Mouse (Mus musculus) midbrain, embryonic 14.5 days (tissue): ENCODE data around the gene Rnf26. TPM values are rescaled to one million over a fixed set of nuclear protein-coding genes. Genes with fewer than 3 reads are reported as not detected.

Source experiments
- ATAC-seq: fragments of 200-750 bp; cut with Nextera tagmentation; 2 replicates; pipeline ENCODE4 v1.8.0; 2017; ENCODE audit warnings: moderate number of reproducible peaks, moderate library complexity; ENCODE audit not compliant: low FRiP score, low TSS enrichment
- DNase-seq: peaks from one replicate; pipeline ENCODE4 v3.0.0-alpha.2; 2015
- H3K27ac ChIP-seq: fragments of 300-500 bp; sonication (generic); replicated peaks from 2 replicates; pipeline ENCODE4 v1.5.1; 2014; ENCODE audit warnings: mild to moderate bottlenecking, low read depth, low read length, moderate library complexity
- H3K27me3 ChIP-seq: fragments of 300-500 bp; sonication (generic); 2 replicates; pipeline ENCODE4 v1.6.1; 2014; ENCODE audit warnings: low read length, control low read depth, mixed read lengths; ENCODE audit not compliant: control insufficient read depth, insufficient read depth
- H3K36me3 ChIP-seq: fragments of 300-500 bp; sonication (generic); 2 replicates; pipeline ENCODE4 v1.6.1; 2014; ENCODE audit warnings: low read length, control low read depth; ENCODE audit not compliant: control insufficient read depth, insufficient read depth
- H3K4me1 ChIP-seq: fragments of 300-500 bp; sonication (generic); 2 replicates; pipeline ENCODE4 v1.6.1; 2014; ENCODE audit warnings: mild to moderate bottlenecking, antibody characterized with exemption, low read length, control low read depth; ENCODE audit not compliant: control insufficient read depth, insufficient read depth
- H3K4me2 ChIP-seq: fragments of 300-500 bp; sonication (generic); 2 replicates; pipeline ENCODE4 v1.6.1; 2014; ENCODE audit warnings: mild to moderate bottlenecking, low read length, moderate library complexity
- H3K4me3 ChIP-seq: fragments of 300-500 bp; sonication (generic); replicated peaks from 2 replicates; pipeline ENCODE4 v1.5.1; 2014; ENCODE audit warnings: low read depth, low read length
- H3K9ac ChIP-seq: fragments of 300-500 bp; sonication (generic); replicated peaks from 2 replicates; pipeline ENCODE4 v1.6.1; 2014; ENCODE audit warnings: mild to moderate bottlenecking, low read length, moderate library complexity
- H3K9me3 ChIP-seq: fragments of 300-500 bp; sonication (generic); 2 replicates; pipeline ENCODE4 v1.6.1; 2016; ENCODE audit warnings: low read length, control low read depth, mixed read lengths; ENCODE audit not compliant: control insufficient read depth
- WGBS: fragments of 180-500 bp; shearing (Covaris S2); extraction: QIAGEN DNeasy Blood & Tissue Kit; methylation state at CpG from one replicate; pipeline ENCODE4 v1.1.7; 2014; 5-methylcytosine and 5-hydroxymethylcytosine counted together
- polyA plus RNA-seq: library from polyadenylated mRNA; unstranded; fragments of >200 nt; fragmentation: Nextera tagmentation; extraction: Ambion mirVana; gene quantifications from 2 replicates; pipeline ENCODE4 v1.2.1, GENCODE M21; 2014

Rnf26 gene
- polyA plus RNA-seq, 1 experiment from 2014 or later = 29.9 TPM

GRCm38 (mm10) chr9:44088877-44089608 lies 24.3 kb downstream of the Rnf26 start:
- H3K27me3 ChIP-seq = peaks cover 14% of the 10 kb centered on the region
- WGBS = 75% methylated on average over 12 of the region's 12 CpGs
- no peak for ATAC-seq
- H3K9me3 ChIP-seq = no peaks in the 10 kb centered on the region
- no peak overlapping the region for H3K4me2 ChIP-seq
- H3K9ac ChIP-seq = no peak overlapping the region
- H3K27ac ChIP-seq = no peak overlapping the region
- H3K36me3 ChIP-seq = no peaks in the 10 kb centered on the region
- H3K4me3 ChIP-seq = no peak overlapping the region
- H3K4me1 ChIP-seq = peaks cover 7% of the 10 kb centered on the region
- no peak for DNase-seq

- Histone ChIP-seq H3K4me3 (no peak overlapping the region), H3K27ac (no peak overlapping the region), H3K9me3 (no peaks in the 10 kb centered on the region), H3K27me3 (peaks cover 23% of the 10 kb centered on the region), H3K9ac (no peak overlapping the region), H3K36me3 (no peaks in the 10 kb centered on the region), H3K4me2 (no peak overlapping the region), H3K4me1 (peaks cover 7% of the 10 kb centered on the region)
- WGBS = 13% methylated on average over 15 of the region's 15 CpGs
- ATAC-seq (no peak), DNase-seq (no peak)
These were observed 25.4 kb downstream of the Rnf26 start for GRCm38 (mm10) chr9:44087761-44088455.

GRCm38 (mm10) chr9:44086960-44087359 lies 26.4 kb downstream of the Rnf26 start:
- no peak for DNase-seq

DNA sequence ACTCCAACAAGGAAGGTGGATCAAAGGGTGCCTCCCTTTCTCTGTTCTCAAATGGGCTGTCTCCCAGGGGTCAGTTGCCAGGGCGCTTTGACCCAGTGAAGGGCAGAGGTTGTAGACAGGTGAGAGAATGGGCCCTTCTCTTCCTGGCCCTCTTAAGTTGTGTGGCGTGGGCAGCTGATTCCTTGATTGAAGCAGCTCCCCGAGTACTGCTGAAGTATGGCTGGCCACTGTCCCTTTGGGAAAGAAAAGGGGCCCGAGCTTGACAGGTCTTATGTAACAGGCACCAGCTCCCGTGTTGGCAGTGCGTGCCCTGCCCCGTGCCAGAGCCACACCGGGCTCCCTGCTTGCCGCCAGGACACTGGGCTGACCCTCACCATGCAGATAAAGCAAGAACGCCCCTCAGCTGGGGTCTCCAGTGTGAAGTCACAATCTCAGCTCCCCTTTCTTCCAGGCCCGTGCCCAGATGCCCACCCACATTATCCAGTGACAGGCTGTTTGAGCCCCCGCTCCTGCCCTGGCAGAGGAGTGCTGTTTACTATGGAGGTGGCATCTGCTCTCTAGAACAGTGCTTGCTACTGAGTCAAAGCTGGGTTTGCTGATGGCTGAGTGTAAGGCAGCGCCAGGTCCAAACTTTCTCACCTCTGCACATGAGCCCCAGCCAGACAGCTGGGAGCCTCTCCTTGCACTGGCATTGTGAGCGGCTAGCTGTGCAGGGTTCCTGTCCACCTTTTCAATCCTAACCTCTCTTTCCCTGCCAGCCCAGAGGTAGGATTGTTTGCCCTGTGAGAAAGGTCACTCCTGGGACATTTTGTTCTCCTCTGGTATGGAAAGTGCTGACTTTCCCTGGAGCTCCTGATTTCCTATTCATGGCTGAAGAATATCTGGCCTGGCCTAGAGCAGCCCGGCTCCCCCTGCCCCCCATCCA lies 27.3 kb downstream of the Rnf26 start:
- peaks cover 26% of the 10 kb centered on the region for H3K27me3 ChIP-seq
- no peak for ATAC-seq
- H3K4me2 ChIP-seq = no peak overlapping the region; the same call in 1 of the 2 replicates
- H3K4me1 ChIP-seq = peaks cover 7% of the 10 kb centered on the region
- H3K9ac ChIP-seq = no peak overlapping the region
- H3K4me3 ChIP-seq = peak overlapping the region; percentile 50; the same call in 1 of the 2 replicates
- no peak overlapping the region for H3K27ac ChIP-seq
- WGBS = 69% methylated on average over 15 of the region's 15 CpGs
- H3K36me3 ChIP-seq = no peaks in the 10 kb centered on the region
- no peak for DNase-seq
- H3K9me3 ChIP-seq = no peaks in the 10 kb centered on the region

More at GRCm38 (mm10) chr9:44086960-44087359, 26.4 kb downstream of the Rnf26 start:
- no peak overlapping the region for H3K27ac ChIP-seq
- WGBS = 47% methylated on average over 10 of the region's 10 CpGs
- peaks cover 7% of the 10 kb centered on the region for H3K4me1 ChIP-seq
- H3K4me2 ChIP-seq = no peak overlapping the region
- ATAC-seq = no peak
- H3K9ac ChIP-seq = no peak overlapping the region
- H3K27me3 ChIP-seq = peaks cover 26% of the 10 kb centered on the region
- H3K36me3 ChIP-seq = no peaks in the 10 kb centered on the region
- H3K4me3 ChIP-seq = no peak overlapping the region
- H3K9me3 ChIP-seq = no peaks in the 10 kb centered on the region

- H3K9me3 ChIP-seq = no peaks in the 10 kb centered on the region
- peaks cover 26% of the 10 kb centered on the region for H3K27me3 ChIP-seq
- 3% methylated on average over 10 of the region's 10 CpGs for WGBS
- no peaks in the 10 kb centered on the region for H3K36me3 ChIP-seq
- no peak overlapping the region for H3K27ac ChIP-seq
- peak overlapping the region; percentile 99 for H3K4me2 ChIP-seq
- peak overlapping the region; percentile 50 for H3K4me3 ChIP-seq
- DNase-seq = peak; percentile 41
- peaks cover 7% of the 10 kb centered on the region for H3K4me1 ChIP-seq
- peak overlapping the region; percentile 69 for H3K9ac ChIP-seq
- ATAC-seq = peak; percentile 38; the same call in 1 of the 2 replicates
These were observed 28.0 kb downstream of the Rnf26 start for GRCm38 (mm10) chr9:44085276-44085675.

- H3K4me1 ChIP-seq = peaks cover 7% of the 10 kb centered on the region
- H3K27me3 ChIP-seq = peaks cover 26% of the 10 kb centered on the region
- peak; percentile 59 for ATAC-seq
- no peak overlapping the region for H3K27ac ChIP-seq
- H3K36me3 ChIP-seq = no peaks in the 10 kb centered on the region
- peak overlapping the region; percentile 99 for H3K4me2 ChIP-seq
- peak overlapping the region; percentile 69 for H3K9ac ChIP-seq
- no peaks in the 10 kb centered on the region for H3K9me3 ChIP-seq
- under 1% methylated on average over 62 of the region's 62 CpGs for WGBS
- DNase-seq = peak; percentile 83
- H3K4me3 ChIP-seq = peak overlapping the region; percentile 50
These were observed 28.6 kb downstream of the Rnf26 start for GRCm38 (mm10) chr9:44084659-44085229.

- Histone ChIP-seq H3K9ac (peak overlapping the region; percentile 69), H3K27me3 (peaks cover 26% of the 10 kb centered on the region), H3K36me3 (no peaks in the 10 kb centered on the region), H3K4me2 (peak overlapping the region; percentile 99), H3K9me3 (no peaks in the 10 kb centered on the region), H3K4me1 (peaks cover 7% of the 10 kb centered on the region), H3K4me3 (peak overlapping the region; percentile 50), H3K27ac (no peak overlapping the region)
- ATAC-seq = no peak
- WGBS = 3% methylated on average over 14 of the region's 14 CpGs
- DNase-seq = peak; percentile 54
These were observed 29.1 kb downstream of the Rnf26 start for GRCm38 (mm10) chr9:44084236-44084635.
